Comparison of ENCODE assay signal across 15 mouse cellular contexts in the genomic region with DNA sequence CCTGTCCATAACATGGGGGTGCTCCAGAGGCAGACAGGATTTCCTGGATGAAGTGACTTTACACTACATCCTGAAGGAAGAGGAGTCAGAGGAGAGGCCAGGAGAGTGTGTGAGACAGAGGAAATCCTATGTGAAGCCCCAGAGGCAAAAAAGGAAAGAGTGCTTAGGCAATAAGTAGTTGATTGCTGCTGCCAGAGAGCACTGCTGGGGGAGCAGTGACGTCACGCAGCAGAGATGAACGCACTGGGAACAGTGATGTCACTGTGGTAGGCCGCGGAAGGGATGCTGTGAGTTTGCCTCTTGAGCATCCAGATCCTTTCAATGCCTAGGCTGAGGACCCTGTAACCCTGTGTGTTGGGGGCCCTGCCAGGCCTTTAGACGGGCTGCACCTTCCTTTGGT.
DNase-seq lines count a peak whose midpoint lies in the region; ATAC-seq and TF ChIP-seq lines count a peak whose summit lies in the region.
"Had no signal": no experiment of that assay in that cellular context is flagged by ENCODE, and none has a peak within 500 bp of the region (broad histone marks: within the 10 kb centered on the region; RNA-seq: fewer than 3 reads in every experiment).

No protein-coding gene starts in this region.

- peaks cover 16% of the 10 kb centered on the region for H3K36me3 ChIP-seq in heart, embryonic 15.5 days
- 0 out of 2 replicates have a peak, but pooled peaks cover 14% of the 10 kb centered on the region for H3K36me3 ChIP-seq in lung, embryonic 14.5 days (ENCODE audit: insufficient read depth)
- H3K36me3 ChIP-seq in hindbrain, embryonic 13.5 days, result no peaks in the 10 kb centered on the region
- H3K36me3 ChIP-seq: midbrain, embryonic 15.5 days had no signal

- no peak for TF ChIP-seq CTCF in lung, embryonic 14.5 days (IDR thresholded peaks at IDR 0.05; ENCODE audit: low read depth)

- H3K4me2 ChIP-seq in heart, embryonic 15.5 days, result no peak overlapping the region
- no peak overlapping the region for H3K4me2 ChIP-seq in lung, embryonic 14.5 days
- no peak overlapping the region for H3K4me2 ChIP-seq in hindbrain, embryonic 13.5 days
- H3K4me2 ChIP-seq: heart, embryonic 12.5 days; limb, embryonic 13.5 days; midbrain, embryonic 15.5 days had no signal

- H3K27ac ChIP-seq in heart, embryonic 15.5 days, result no peak overlapping the region
- H3K27ac ChIP-seq in lung, embryonic 14.5 days (ENCODE audit: low read depth), result 0 out of 2 replicates have a peak overlapping the region, but pooled peaks have one; percentile 13
- no peak overlapping the region for H3K27ac ChIP-seq in hindbrain, embryonic 13.5 days
- H3K27ac ChIP-seq: forebrain, embryonic 10.5 days; left cerebral cortex, adult 2 months; limb, embryonic 13.5 days; midbrain, embryonic 15.5 days had no signal

- peaks cover 16% of the 10 kb centered on the region for H3K4me1 ChIP-seq in heart, embryonic 15.5 days (replicated peaks)
- 0 out of 2 replicates have a peak, but pooled peaks cover 2% of the 10 kb centered on the region for H3K4me1 ChIP-seq in lung, embryonic 14.5 days (ENCODE audit: insufficient read depth)
- H3K4me1 ChIP-seq in hindbrain, embryonic 13.5 days (replicated peaks), result no peaks in the 10 kb centered on the region
- H3K4me1 ChIP-seq: forebrain, embryonic 10.5 days; midbrain, embryonic 15.5 days had no signal

- no peak overlapping the region for H3K9ac ChIP-seq in heart, embryonic 15.5 days
- H3K9ac ChIP-seq in lung, embryonic 14.5 days, result no peak overlapping the region
- H3K9ac ChIP-seq in hindbrain, embryonic 13.5 days, result no peak overlapping the region
- H3K9ac ChIP-seq: heart, embryonic 12.5 days; limb, embryonic 13.5 days; midbrain, embryonic 15.5 days had no signal

- no peaks in the 10 kb centered on the region for H3K27me3 ChIP-seq in heart, embryonic 15.5 days
- no peaks in the 10 kb centered on the region for H3K27me3 ChIP-seq in lung, embryonic 14.5 days (ENCODE audit: insufficient read depth, low read length)
- no peaks in the 10 kb centered on the region for H3K27me3 ChIP-seq in hindbrain, embryonic 13.5 days
- H3K27me3 ChIP-seq: heart, embryonic 12.5 days; limb, embryonic 13.5 days; midbrain, embryonic 15.5 days had no signal

- H3K4me3 ChIP-seq in heart, embryonic 15.5 days, result no peak overlapping the region
- H3K4me3 ChIP-seq in lung, embryonic 14.5 days (ENCODE audit: low read depth, low read length), result no peak overlapping the region
- no peak overlapping the region for H3K4me3 ChIP-seq in hindbrain, embryonic 13.5 days
- H3K4me3 ChIP-seq: forebrain, embryonic 10.5 days; heart, embryonic 12.5 days; left cerebral cortex, adult 2 months; limb, embryonic 13.5 days; midbrain, embryonic 15.5 days had no signal

- H3K9me3 ChIP-seq in heart, embryonic 15.5 days (replicated peaks), result no peaks in the 10 kb centered on the region
- H3K9me3 ChIP-seq in lung, embryonic 14.5 days (ENCODE audit: low read depth, low read length), result no peaks in the 10 kb centered on the region
- no peaks in the 10 kb centered on the region for H3K9me3 ChIP-seq in hindbrain, embryonic 13.5 days
- H3K9me3 ChIP-seq: forebrain, embryonic 10.5 days; heart, embryonic 12.5 days; limb, embryonic 13.5 days; midbrain, embryonic 15.5 days had no signal

- ATAC-seq in heart, embryonic 15.5 days (replicated peaks; ENCODE audit: insufficient number of reproducible peaks, insufficient read depth, low FRiP score, low read depth), result 0 out of 2 replicates have a peak, but pooled peaks have one; percentile 4
- no peak for ATAC-seq in lung, embryonic 14.5 days (ENCODE audit: insufficient read depth)
- peak; percentile 18 for ATAC-seq in inflammation-experienced regulatory T-cells, adult 6 months
- peak; percentile 26 for ATAC-seq in megakaryocyte progenitor cell, adult 5-6 weeks (replicated peaks; ENCODE audit: poor library complexity)
- no peak for ATAC-seq in hindbrain, embryonic 13.5 days (ENCODE audit: low FRiP score)
- ATAC-seq: midbrain, embryonic 15.5 days had no signal

- WGBS in heart, embryonic 15.5 days, result 82% methylated on average over 6 of the region's 6 CpGs
- 87% methylated on average over 6 of the region's 6 CpGs for WGBS in lung, embryonic 14.5 days
- 93% methylated on average over 6 of the region's 6 CpGs for WGBS in hindbrain, embryonic 13.5 days

- DNase-seq in heart, postnatal 10 days, result no peak
- DNase-seq in lung, embryonic 14.5 days, result no peak
- DNase-seq in lung, adult 18-20 months, result no peak
- no peak for DNase-seq in cerebellum, adult 11-12 months
- DNase-seq: cerebellum, adult 9-10 months; right cerebral cortex, postnatal 4 days had no signal

- intact Hi-C loops in heart, postnatal 10 days (cut with DNase I), result no loop called here

Comparison
In these comparisons a context has a peak if more than half of its experiments do, and no peak if none do; other contexts are left out.
1. ATAC-seq: peak in heart, embryonic 15.5 days (single experiment), inflammation-experienced regulatory T-cells, adult 6 months (single experiment) and megakaryocyte progenitor cell, adult 5-6 weeks (single experiment); none in lung, embryonic 14.5 days (single experiment) and hindbrain, embryonic 13.5 days (single experiment).